Mouse (Mus musculus) Patski (cell line): ENCODE results near the gene Yaf2. TPM values are rescaled to one million over a fixed set of nuclear protein-coding genes. Genes with fewer than 3 reads are reported as not detected.
A peak's percentile ranks its signal among the peaks of the same experiment; 100 is the strongest.

Experiments
- ATAC-seq: fragments of 100-300 bp; one replicate; pipeline ENCODE4 v1.8.0; 2021
- CTCF ChIA-PET: fragments of 350-600 bp; sonication (Branson Sonifier 250); formaldehyde crosslinking; loops from one replicate; lab custom pipeline; 2022; ENCODE audit warnings: inconsistent platforms; lab: Charles Lee
- POLR2A ChIA-PET: fragments of 350-600 bp; sonication (Branson Sonifier 250); formaldehyde crosslinking; loops from one replicate; lab custom pipeline; 2022; ENCODE audit warnings: antibody characterized with exemption, inconsistent platforms; lab: Charles Lee
- DNase-seq: peaks from one replicate; pipeline ENCODE4 v3.0.0-alpha.2; 2011; ENCODE audit warnings: low read depth, low spot score
- H3K27me3 ChIP-seq: fragments of 371-371 bp; one replicate; pipeline ENCODE4 v1.5.1; 2021
- CTCF ChIP-seq: fragments of 100-300 bp; IDR thresholded peaks from one replicate; pipeline ENCODE4 v1.5.1; 2021
- in situ Hi-C: fragments of 300-500 bp; cut with MboI; formaldehyde crosslinking; loops from 3 replicates; pipeline ENCODE4 v1.11.1; 2018; ENCODE audit warnings: low pct_unique_long_range_greater_than_20kb, mixed read lengths
- polyA plus RNA-seq: library from polyadenylated mRNA; unstranded; gene quantifications from one replicate; pipeline ENCODE4 v1.2.3, GENCODE M21; 2021

Yaf2 gene
- polyA plus RNA-seq, 1 experiment from 2014 or later = 56.5 TPM

- no peaks in the 10 kb centered on the region for H3K27me3 ChIP-seq
- ATAC-seq (no peak), DNase-seq (no peak)
- POLR2A ChIA-PET = no interaction called here
- in situ Hi-C loops = loop anchor here (25.0 kb wide), 1 partner anchor 1267 kb away; the partner anchor contains the start of genes Irak4 and Pus7l
- CTCF ChIA-PET = no interaction called here
- TF ChIP-seq CTCF = no peak
Observed at GRCm38 (mm10) chr15:93270289-93270855, 66.4 kb downstream of the Yaf2 start.

- in situ Hi-C loops = loop anchor here (5.0 to 25.0 kb wide), 4 partner anchors 173 to 1268 kb away; partner anchors contain the start of genes Irak4 and Pus7l
- TF ChIP-seq CTCF = no peak
- no peak for DNase-seq
- H3K27me3 ChIP-seq = no peaks in the 10 kb centered on the region
- no peak for ATAC-seq
- ChIA-PET POLR2A (no interaction called here), CTCF (interaction anchor here (0.8 kb wide), 1 partner anchor 170 kb away, joined by 3 read pairs; no protein-coding TSS in a partner anchor)
Observed at GRCm38 (mm10) chr15:93269572-93269971, 67.2 kb downstream of the Yaf2 start.

GRCm38 (mm10) chr15:93268001-93268400 lies 68.7 kb downstream of the Yaf2 start:
- H3K27me3 ChIP-seq = no peaks in the 10 kb centered on the region
- ChIA-PET POLR2A (no interaction called here), CTCF (no interaction called here)
- TF ChIP-seq CTCF = no peak
- ATAC-seq (no peak), DNase-seq (no peak)
- in situ Hi-C loops = loop anchor here (5.0 to 25.0 kb wide), 4 partner anchors 174 to 1269 kb away; partner anchors contain the start of genes Irak4 and Pus7l

- in situ Hi-C loops = loop anchor here (5.0 to 25.0 kb wide), 4 partner anchors 175 to 1270 kb away; partner anchors contain the start of genes Irak4 and Pus7l
- CTCF ChIA-PET = no interaction called here
- TF ChIP-seq CTCF = no peak
- DNase-seq (no peak), ATAC-seq (no peak)
- H3K27me3 ChIP-seq = no peaks in the 10 kb centered on the region
- POLR2A ChIA-PET = no interaction called here
Observed at GRCm38 (mm10) chr15:93267479-93267878, 69.3 kb downstream of the Yaf2 start.

GRCm38 (mm10) chr15:93266361-93266760 lies 70.4 kb downstream of the Yaf2 start:
- no peak for TF ChIP-seq CTCF
- POLR2A ChIA-PET = no interaction called here
- ATAC-seq (no peak), DNase-seq (no peak)
- in situ Hi-C loops = loop anchor here (5.0 to 25.0 kb wide), 4 partner anchors 176 to 1271 kb away; partner anchors contain the start of genes Irak4 and Pus7l
- H3K27me3 ChIP-seq = no peaks in the 10 kb centered on the region
- CTCF ChIA-PET = no interaction called here

- CTCF ChIA-PET = interaction anchor here (0.8 to 1.1 kb wide), 2 partner anchors 9 kb away, joined by 3 to 4 read pairs; no protein-coding TSS in a partner anchor
- in situ Hi-C loops = loop anchor here (5.0 to 25.0 kb wide), 4 partner anchors 177 to 1272 kb away; partner anchors contain the start of genes Irak4 and Pus7l
- TF ChIP-seq CTCF = no peak
- peak; percentile 63 for ATAC-seq
- no peaks in the 10 kb centered on the region for H3K27me3 ChIP-seq
- POLR2A ChIA-PET = no interaction called here
- DNase-seq = no peak
Observed at GRCm38 (mm10) chr15:93265728-93266127, 71.0 kb downstream of the Yaf2 start.

GRCm38 (mm10) chr15:93265231-93265630 lies 71.5 kb downstream of the Yaf2 start:
- H3K27me3 ChIP-seq = no peaks in the 10 kb centered on the region
- no peak for ATAC-seq
- POLR2A ChIA-PET = no interaction called here
- CTCF ChIA-PET = interaction anchor here (0.8 to 1.1 kb wide), 2 partner anchors 8 to 9 kb away, joined by 3 to 4 read pairs; no protein-coding TSS in a partner anchor
- in situ Hi-C loops = loop anchor here (5.0 to 25.0 kb wide), 4 partner anchors 177 to 1272 kb away; partner anchors contain the start of genes Irak4 and Pus7l
- no peak for DNase-seq
- no peak for TF ChIP-seq CTCF

GRCm38 (mm10) chr15:93264221-93264620 lies 72.5 kb downstream of the Yaf2 start:
- CTCF ChIA-PET = interaction anchor here (1.1 to 1.6 kb wide), 4 partner anchors 10 to 948 kb away, joined by 3 to 7 read pairs (median 3); no protein-coding TSS in a partner anchor
- POLR2A ChIA-PET = no interaction called here
- no peak for TF ChIP-seq CTCF
- ATAC-seq (no peak), DNase-seq (no peak)
- H3K27me3 ChIP-seq = no peaks in the 10 kb centered on the region
- in situ Hi-C loops = loop anchor here (10.0 to 25.0 kb wide), 3 partner anchors 311 to 1273 kb away; partner anchors contain the start of genes Irak4 and Pus7l

- ChIA-PET CTCF (interaction anchor here (1.1 to 1.6 kb wide), 4 partner anchors 10 to 949 kb away, joined by 3 to 7 read pairs (median 3); no protein-coding TSS in a partner anchor), POLR2A (interaction anchor here (0.8 kb wide), 1 partner anchor 10 kb away, joined by 4 read pairs; no protein-coding TSS in a partner anchor)
- ATAC-seq = no peak
- DNase-seq = no peak
- TF ChIP-seq CTCF = no peak
- in situ Hi-C loops = loop anchor here (10.0 to 25.0 kb wide), 3 partner anchors 311 to 1274 kb away; partner anchors contain the start of genes Irak4 and Pus7l
- H3K27me3 ChIP-seq = no peaks in the 10 kb centered on the region
Observed at GRCm38 (mm10) chr15:93263566-93263965, 73.2 kb downstream of the Yaf2 start.

GRCm38 (mm10) chr15:93262818-93263217 lies 73.9 kb downstream of the Yaf2 start:
- DNase-seq (no peak), ATAC-seq (no peak)
- H3K27me3 ChIP-seq = no peaks in the 10 kb centered on the region
- in situ Hi-C loops = loop anchor here (10.0 to 25.0 kb wide), 3 partner anchors 312 to 1274 kb away; partner anchors contain the start of genes Irak4 and Pus7l
- peak; percentile 52 for TF ChIP-seq CTCF
- ChIA-PET POLR2A (interaction anchor here (0.8 kb wide), 1 partner anchor 11 kb away, joined by 4 read pairs; no protein-coding TSS in a partner anchor), CTCF (interaction anchor here (1.2 to 1.6 kb wide), 3 partner anchors 9 to 950 kb away, joined by 3 to 7 read pairs (median 3); no protein-coding TSS in a partner anchor)
